Mouse (Mus musculus) olfactory bulb, adult 2 months (tissue): ENCODE data around the gene Slc43a3. TPM values are rescaled to one million over a fixed set of nuclear protein-coding genes. Genes with fewer than 3 reads are reported as not detected.

Experiments
- H3K27ac ChIP-seq: fragments of 200-500 bp; 2 replicates; pipeline ENCODE4 v1.5.1; 2012; ENCODE audit warnings: low read depth, low read length; ENCODE audit not compliant: insufficient read depth
- H3K4me1 ChIP-seq: fragments of 200-500 bp; 2 replicates; pipeline ENCODE4 v1.6.1; 2012; ENCODE audit warnings: low read length; ENCODE audit not compliant: control insufficient read depth, insufficient read depth
- H3K4me3 ChIP-seq: fragments of 200-500 bp; 2 replicates; pipeline ENCODE4 v1.5.1; 2012; ENCODE audit warnings: mild to moderate bottlenecking, low read depth, low read length, moderate library complexity; ENCODE audit not compliant: insufficient read depth
- CTCF ChIP-seq: fragments of 200-500 bp; IDR thresholded peaks from 2 replicates; pipeline ENCODE4 v1.5.1; 2012; ENCODE audit warnings: low read depth, mild to moderate bottlenecking, low read length, moderate library complexity; ENCODE audit not compliant: insufficient read depth
- POLR2A ChIP-seq: fragments of 200-500 bp; IDR thresholded peaks from 2 replicates; pipeline ENCODE4 v1.6.1; 2012; ENCODE audit warnings: mild to moderate bottlenecking, low read depth, low read length, moderate library complexity; ENCODE audit not compliant: insufficient read depth
- WGBS: fragments of 180-500 bp; shearing (Covaris S2); methylation state at CpG from one replicate; pipeline ENCODE4 v1.1.7; 2018; 5-methylcytosine and 5-hydroxymethylcytosine counted together
- polyA plus RNA-seq: library from polyadenylated mRNA; stranded (reverse); fragments of >200 nt; gene quantifications from 2 replicates; pipeline ENCODE4 v1.2.4, GENCODE M21; 2012; ENCODE audit warnings: low replicate concordance; ENCODE audit not compliant: missing spikeins, insufficient read depth, insufficient read length

Gene Slc43a3
- polyA plus RNA-seq, 1 experiment = not detected

DNA sequence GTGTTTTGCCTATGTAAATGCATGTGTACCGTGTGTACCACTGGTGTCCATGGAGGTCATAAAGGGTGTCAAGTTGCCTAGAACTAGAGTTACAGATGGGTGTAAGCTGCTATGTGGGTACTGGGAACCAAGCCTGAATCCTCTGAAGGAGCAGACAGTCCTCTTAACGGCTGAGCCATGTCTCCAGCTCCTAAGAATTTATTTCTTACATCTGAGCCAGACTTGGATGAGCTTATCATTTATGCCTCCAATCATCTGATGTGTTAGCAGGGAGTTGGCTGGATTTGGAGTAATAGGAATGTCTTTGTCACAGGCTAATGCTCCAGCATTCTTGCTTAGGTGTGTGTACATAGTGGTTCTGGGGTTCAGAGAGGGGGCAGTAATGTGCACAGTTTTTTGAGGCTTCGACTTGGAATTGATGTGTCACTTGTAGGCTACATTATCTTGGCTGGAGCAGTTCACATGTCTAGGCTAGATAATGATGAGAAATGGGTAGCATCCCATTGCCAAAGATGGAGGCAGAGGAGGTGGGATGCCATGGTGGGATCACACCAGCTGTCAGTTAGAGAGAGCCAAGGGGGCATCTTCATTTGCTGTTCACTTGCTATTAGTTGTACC, 10.9 kb downstream of the Slc43a3 start:
- Histone ChIP-seq H3K4me3 (no peak overlapping the region), H3K4me1 (no peaks in the 10 kb centered on the region), H3K27ac (no peak overlapping the region)
- TF ChIP-seq CTCF (no peak), POLR2A (no peak)
- 85% methylated on average over 3 of the region's 3 CpGs for WGBS

DNA sequence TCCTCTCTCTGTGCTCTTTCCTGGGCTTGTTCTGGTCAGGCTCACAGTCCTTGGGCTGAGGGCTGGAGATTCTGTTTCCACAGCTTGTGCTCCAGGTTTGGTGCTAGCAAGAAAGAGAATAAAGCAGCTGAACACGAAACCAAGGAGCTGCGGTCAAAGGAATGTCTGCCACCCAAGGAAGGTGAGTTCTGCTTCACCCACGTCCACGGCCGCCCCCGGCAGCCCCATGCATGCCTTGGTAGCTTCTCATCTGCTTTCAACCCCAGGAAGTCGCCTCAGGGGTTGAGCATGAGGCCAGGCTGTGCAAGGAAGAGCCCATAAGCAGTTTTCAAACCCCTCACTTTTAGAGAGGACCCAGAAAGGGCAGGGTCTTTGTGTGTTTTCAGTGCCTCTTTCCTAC, 11.9 kb downstream of the Slc43a3 start:
- Histone ChIP-seq H3K4me3 (no peak overlapping the region), H3K4me1 (no peaks in the 10 kb centered on the region), H3K27ac (no peak overlapping the region)
- WGBS = 97% methylated on average over 7 of the region's 7 CpGs
- no peak for TF ChIP-seq CTCF
- TF ChIP-seq POLR2A = no peak

DNA sequence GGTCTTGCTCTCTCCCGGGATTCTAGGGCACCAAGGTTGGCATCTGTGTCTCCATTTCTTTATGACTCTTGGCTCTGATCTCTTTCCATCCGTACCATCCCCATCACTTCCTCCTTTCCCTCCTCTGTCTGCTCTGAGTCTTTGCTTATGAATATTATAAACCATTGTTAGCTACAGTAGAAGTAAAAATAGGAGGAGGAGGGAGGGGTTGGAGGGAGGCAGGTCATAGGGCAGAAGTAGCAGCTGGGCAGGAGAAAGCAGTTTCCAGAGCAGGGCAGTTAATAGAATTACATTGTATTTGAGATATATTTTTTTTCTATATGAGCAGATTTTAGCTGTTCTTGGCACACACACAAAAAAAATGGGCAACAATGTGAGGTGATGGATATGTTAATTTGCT, 12.3 kb downstream of the Slc43a3 start:
- TF ChIP-seq POLR2A (no peak), CTCF (no peak)
- no peak overlapping the region for H3K27ac ChIP-seq
- 91% methylated on average over 2 of the region's 2 CpGs for WGBS
- H3K4me1 ChIP-seq = no peaks in the 10 kb centered on the region
- H3K4me3 ChIP-seq = no peak overlapping the region

DNA sequence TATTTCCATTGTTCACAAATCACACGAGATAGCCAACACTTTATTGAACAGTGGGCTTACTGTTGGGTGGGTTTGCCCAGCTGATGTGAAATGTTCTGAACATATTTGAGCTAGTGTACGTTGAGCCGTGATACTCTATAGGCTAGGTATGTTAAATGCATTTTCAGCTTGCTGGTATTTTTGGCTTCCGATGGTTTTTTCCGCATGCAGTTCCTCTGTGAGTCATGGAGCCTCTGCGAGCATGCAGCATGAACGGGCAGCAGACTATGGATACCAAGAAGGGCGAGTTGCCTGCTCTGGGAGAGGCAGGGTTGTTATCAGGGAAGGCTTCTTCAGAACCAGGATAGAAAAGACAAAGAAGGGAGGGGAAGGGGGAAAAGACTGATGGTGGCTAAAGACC, 14.6 kb downstream of the Slc43a3 start:
- H3K4me3 ChIP-seq = no peak overlapping the region
- no peak overlapping the region for H3K27ac ChIP-seq
- WGBS = 83% methylated on average over 8 of the region's 8 CpGs
- no peak for TF ChIP-seq POLR2A
- no peaks in the 10 kb centered on the region for H3K4me1 ChIP-seq

DNA sequence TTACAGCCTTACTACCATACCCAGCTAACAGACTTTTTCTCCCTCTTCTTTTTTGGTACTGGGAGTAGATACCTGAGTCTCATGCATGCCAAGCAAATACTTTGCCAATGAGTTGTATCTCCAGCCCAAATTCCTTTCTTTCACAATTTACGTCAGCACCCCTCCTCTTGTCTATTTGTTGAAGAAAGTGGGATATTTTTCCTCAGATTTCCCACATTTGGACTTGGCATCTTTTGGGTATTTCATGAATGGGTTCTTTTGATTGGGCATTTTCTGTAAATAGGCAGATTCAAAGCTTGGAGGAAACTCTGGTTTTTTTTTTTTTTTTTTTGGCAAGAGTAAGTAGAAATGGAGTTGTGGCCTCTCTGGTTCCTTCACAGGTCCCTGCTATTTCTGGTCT, 15.9 kb downstream of the Slc43a3 start:
- Histone ChIP-seq H3K4me1 (no peaks in the 10 kb centered on the region), H3K4me3 (no peak overlapping the region), H3K27ac (no peak overlapping the region)
- TF ChIP-seq CTCF (no peak), POLR2A (no peak)
- 65% methylated on average over 1 of the region's 1 CpGs for WGBS

DNA sequence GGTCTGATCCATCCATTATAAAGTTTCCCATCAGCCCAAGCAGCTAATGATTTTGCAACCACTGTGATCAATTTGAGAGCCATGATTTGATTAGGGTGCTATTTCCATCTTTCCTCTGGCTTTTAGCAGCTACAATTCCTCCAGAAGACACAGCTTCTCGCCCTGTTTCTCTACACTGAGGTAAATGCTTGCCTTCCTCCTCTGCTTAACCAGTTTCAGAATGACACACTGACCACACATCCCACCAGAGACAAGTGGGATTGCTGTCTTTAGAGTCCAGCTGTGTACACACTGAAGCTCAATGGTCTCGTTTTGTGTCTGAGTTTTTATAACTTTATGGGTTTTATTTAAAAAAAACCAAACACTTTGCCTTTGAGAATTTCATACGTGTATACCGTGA, 16.3 kb downstream of the Slc43a3 start:
- Histone ChIP-seq H3K4me3 (no peak overlapping the region), H3K4me1 (no peaks in the 10 kb centered on the region), H3K27ac (no peak overlapping the region)
- WGBS = 79% methylated on average over 4 of the region's 4 CpGs
- TF ChIP-seq POLR2A (no peak), CTCF (no peak)

DNA sequence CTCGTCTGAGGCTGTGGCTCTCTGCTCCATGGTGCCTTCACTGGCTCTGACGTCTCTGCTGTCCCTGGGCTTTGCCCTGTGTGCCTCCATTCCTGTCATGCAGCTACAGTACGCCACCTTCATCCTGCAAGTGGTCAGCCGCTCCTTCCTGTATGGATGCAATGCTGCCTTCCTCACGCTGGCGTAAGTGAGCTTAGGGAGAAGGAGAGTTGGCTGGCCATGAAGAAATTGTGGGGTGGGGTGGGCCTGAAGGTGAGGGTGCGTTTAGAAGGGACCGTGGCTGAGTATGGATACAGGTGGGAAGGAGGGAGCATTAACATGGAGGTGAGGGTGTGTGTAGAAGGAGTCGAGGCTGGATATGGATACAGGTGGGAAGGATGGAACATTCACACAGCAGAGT, 19.1 kb downstream of the Slc43a3 start:
- no peak overlapping the region for H3K4me3 ChIP-seq
- WGBS = 93% methylated on average over 9 of the region's 9 CpGs
- H3K4me1 ChIP-seq = no peaks in the 10 kb centered on the region
- TF ChIP-seq POLR2A (no peak), CTCF (no peak)
- no peak overlapping the region for H3K27ac ChIP-seq

DNA sequence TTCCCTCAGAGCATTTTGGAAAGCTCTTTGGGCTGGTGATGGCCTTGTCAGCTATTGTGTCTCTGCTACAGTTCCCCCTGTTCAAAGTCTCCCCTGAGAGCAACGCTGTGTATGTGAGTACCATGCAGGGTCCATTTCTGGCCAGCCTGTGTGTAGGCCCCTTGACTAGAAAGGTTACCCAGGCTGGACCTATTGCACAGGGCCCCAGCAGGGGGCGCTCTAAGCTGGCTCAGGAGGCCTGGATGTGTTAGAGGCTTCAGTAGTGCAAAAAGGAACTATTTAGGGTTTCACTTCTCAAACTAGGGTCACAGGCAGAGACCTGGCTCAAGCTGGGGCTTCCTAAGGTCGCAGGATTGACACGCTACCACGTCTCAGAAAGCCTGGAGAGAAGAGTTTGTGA, 19.9 kb downstream of the Slc43a3 start:
- H3K4me3 ChIP-seq = no peak overlapping the region
- WGBS = 50% methylated on average over 5 of the region's 5 CpGs
- TF ChIP-seq CTCF = peak; percentile 43; the same call in 1 of the 2 replicates
- no peak; the same call in 1 of the 2 replicates for TF ChIP-seq POLR2A
- no peak overlapping the region for H3K27ac ChIP-seq
- no peaks in the 10 kb centered on the region for H3K4me1 ChIP-seq

DNA sequence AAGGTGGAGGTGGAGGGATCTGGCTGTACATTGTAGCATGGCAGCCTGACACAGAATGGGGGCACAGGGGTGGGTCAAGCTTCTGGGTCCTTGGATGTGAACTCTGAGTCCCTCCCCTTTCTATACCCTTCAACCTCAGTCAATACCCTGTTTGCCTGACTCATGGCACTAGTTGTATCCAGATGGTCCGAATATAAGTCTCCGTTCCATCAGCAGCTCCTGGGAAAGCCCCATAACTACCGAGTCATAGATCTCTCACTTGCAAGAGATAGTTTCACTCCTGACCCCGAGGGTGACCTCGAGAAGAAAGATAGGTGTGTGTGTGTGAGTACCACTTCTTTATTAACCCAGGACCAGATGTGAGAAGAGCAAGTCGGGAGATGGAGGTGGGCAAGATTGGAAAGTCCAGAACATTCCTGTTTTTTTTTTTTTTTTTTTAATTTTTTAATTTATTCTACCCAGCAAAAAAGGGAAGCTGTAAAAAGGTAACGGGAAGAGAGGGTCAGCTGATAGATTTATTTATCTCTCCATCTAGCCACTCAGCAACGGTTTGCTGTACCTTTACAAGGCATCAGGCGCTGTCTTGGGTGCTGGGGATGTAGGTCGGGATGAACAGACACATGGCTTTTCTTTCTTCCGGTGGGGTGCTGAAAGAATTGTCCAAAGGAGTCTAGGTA, 22.3 kb downstream of the Slc43a3 start:
- Histone ChIP-seq H3K27ac (no peak overlapping the region), H3K4me3 (no peak overlapping the region), H3K4me1 (no peaks in the 10 kb centered on the region)
- WGBS = 90% methylated on average over 11 of the region's 11 CpGs
- TF ChIP-seq POLR2A (no peak), CTCF (no peak)
